Mouse (Mus musculus) forebrain, embryonic 15.5 days (tissue): Measurements from ENCODE around the gene Rasl11b. TPM values are rescaled to one million over a fixed set of nuclear protein-coding genes. Genes with fewer than 3 reads are reported as not detected.

Source experiments
- ATAC-seq: fragments of 200-750 bp; cut with Nextera tagmentation; replicated peaks from 2 replicates; pipeline ENCODE4 v1.8.0; 2017; ENCODE audit warnings: mild to moderate bottlenecking, moderate TSS enrichment, moderate library complexity
- H3K27ac ChIP-seq: fragments of 300-500 bp; sonication (generic); replicated peaks from 2 replicates; pipeline ENCODE4 v1.5.1; 2015; ENCODE audit warnings: mild to moderate bottlenecking, inconsistent platforms
- H3K27me3 ChIP-seq: fragments of 300-500 bp; sonication (generic); 2 replicates; pipeline ENCODE4 v1.6.1; 2015; ENCODE audit warnings: inconsistent platforms
- H3K36me3 ChIP-seq: fragments of 300-500 bp; sonication (generic); 2 replicates; pipeline ENCODE4 v1.6.1; 2015; ENCODE audit warnings: mild to moderate bottlenecking, inconsistent platforms
- H3K4me1 ChIP-seq: fragments of 300-500 bp; sonication (generic); 2 replicates; pipeline ENCODE4 v1.6.1; 2015; ENCODE audit warnings: inconsistent platforms
- H3K4me2 ChIP-seq: fragments of 300-500 bp; sonication (generic); replicated peaks from 2 replicates; pipeline ENCODE4 v1.6.1; 2015; ENCODE audit warnings: mild to moderate bottlenecking, inconsistent platforms
- H3K4me3 ChIP-seq: fragments of 300-500 bp; sonication (generic); 2 replicates; pipeline ENCODE4 v1.5.1; 2015; ENCODE audit warnings: mild to moderate bottlenecking, inconsistent platforms
- H3K9ac ChIP-seq: fragments of 300-500 bp; sonication (generic); replicated peaks from 2 replicates; pipeline ENCODE4 v1.6.1; 2015; ENCODE audit warnings: mild to moderate bottlenecking, inconsistent platforms
- H3K9me3 ChIP-seq: fragments of 300-500 bp; sonication (generic); 2 replicates; pipeline ENCODE4 v1.6.1; 2016; ENCODE audit warnings: inconsistent platforms
- WGBS: fragments of 180-500 bp; shearing (Covaris S2); methylation state at CpG from one replicate; pipeline ENCODE4 v1.1.7; 2015; ENCODE audit warnings: mixed read lengths; 5-methylcytosine and 5-hydroxymethylcytosine counted together
- polyA plus RNA-seq: library from polyadenylated mRNA; unstranded; fragments of >200 nt; fragmentation: Nextera tagmentation; extraction: Ambion mirVana; gene quantifications from 2 replicates; pipeline ENCODE4 v1.2.1, GENCODE M21; 2015

The Rasl11b gene
- polyA plus RNA-seq, 1 experiment from 2014 or later, result 30.9 TPM

- WGBS, result 20% methylated on average over 9 of the region's 9 CpGs
These were observed 5.0 kb upstream of the Rasl11b start for GRCm38 (mm10) chr5:74190161-74190491.

GRCm38 (mm10) chr5:74190911-74191310 is 4.2 kb upstream of the Rasl11b start:
- no peaks in the 10 kb centered on the region for H3K36me3 ChIP-seq
- no peak overlapping the region for H3K9ac ChIP-seq
- H3K27ac ChIP-seq, result no peak overlapping the region
- WGBS, result 77% methylated on average over 5 of the region's 5 CpGs
- H3K4me2 ChIP-seq, result no peak overlapping the region
- no peak for ATAC-seq
- H3K9me3 ChIP-seq, result no peaks in the 10 kb centered on the region
- no peaks in the 10 kb centered on the region for H3K27me3 ChIP-seq
- H3K4me1 ChIP-seq, result peaks cover 25% of the 10 kb centered on the region
- H3K4me3 ChIP-seq, result no peak overlapping the region

More at GRCm38 (mm10) chr5:74190161-74190491, 5.0 kb upstream of the Rasl11b start:
- no peak overlapping the region for H3K4me3 ChIP-seq
- H3K9me3 ChIP-seq, result no peaks in the 10 kb centered on the region
- no peak overlapping the region for H3K4me2 ChIP-seq
- no peaks in the 10 kb centered on the region for H3K27me3 ChIP-seq
- no peak overlapping the region for H3K27ac ChIP-seq
- ATAC-seq, result no peak
- H3K36me3 ChIP-seq, result no peaks in the 10 kb centered on the region
- H3K9ac ChIP-seq, result 0 out of 2 replicates have a peak overlapping the region, but pooled peaks have one; percentile 3
- peaks cover 19% of the 10 kb centered on the region for H3K4me1 ChIP-seq

- Histone ChIP-seq H3K4me2 (no peak overlapping the region), H3K4me1 (peaks cover 45% of the 10 kb centered on the region), H3K36me3 (no peaks in the 10 kb centered on the region), H3K9ac (no peak overlapping the region), H3K27me3 (no peaks in the 10 kb centered on the region), H3K27ac (no peak overlapping the region), H3K9me3 (no peaks in the 10 kb centered on the region), H3K4me3 (no peak overlapping the region)
- ATAC-seq, result no peak
- WGBS, result 69% methylated on average over 2 of the region's 2 CpGs
These were observed 2.1 kb upstream of the Rasl11b start for GRCm38 (mm10) chr5:74193008-74193407.

- Histone ChIP-seq H3K9me3 (no peaks in the 10 kb centered on the region), H3K4me2 (no peak overlapping the region), H3K36me3 (no peaks in the 10 kb centered on the region), H3K27ac (no peak overlapping the region), H3K27me3 (no peaks in the 10 kb centered on the region), H3K4me3 (no peak overlapping the region), H3K9ac (no peak overlapping the region), H3K4me1 (peaks cover 51% of the 10 kb centered on the region)
- 49% methylated on average over 7 of the region's 7 CpGs for WGBS
- ATAC-seq, result no peak
These were observed 1.5 kb upstream of the Rasl11b start for GRCm38 (mm10) chr5:74193626-74194025.

- H3K36me3 ChIP-seq, result no peaks in the 10 kb centered on the region
- ATAC-seq, result 0 out of 2 replicates have a peak, but pooled peaks have one; percentile 0
- H3K4me1 ChIP-seq, result peaks cover 50% of the 10 kb centered on the region
- no peaks in the 10 kb centered on the region for H3K27me3 ChIP-seq
- peak overlapping the region; percentile 92 for H3K4me3 ChIP-seq
- H3K27ac ChIP-seq, result no peak overlapping the region
- peak overlapping the region; percentile 88 for H3K9ac ChIP-seq
- peak overlapping the region; percentile 88 for H3K4me2 ChIP-seq
- 28% methylated on average over 16 of the region's 16 CpGs for WGBS
- H3K9me3 ChIP-seq, result no peaks in the 10 kb centered on the region
These were observed 852 bp upstream of the Rasl11b start for GRCm38 (mm10) chr5:74194027-74194840.

GRCm38 (mm10) chr5:74195614-74196306 is 674 bp downstream of the Rasl11b start:
- ATAC-seq, result no peak; the same call in 1 of the 2 replicates
- H3K27ac ChIP-seq, result peak overlapping the region; percentile 74
- WGBS, result under 1% methylated on average over 27 of the region's 27 CpGs
- peak overlapping the region; percentile 92 for H3K4me3 ChIP-seq
- peaks cover 38% of the 10 kb centered on the region for H3K4me1 ChIP-seq
- peak overlapping the region; percentile 88 for H3K4me2 ChIP-seq
- no peaks in the 10 kb centered on the region for H3K27me3 ChIP-seq
- H3K36me3 ChIP-seq, result no peaks in the 10 kb centered on the region
- no peaks in the 10 kb centered on the region for H3K9me3 ChIP-seq
- peak overlapping the region; percentile 88 for H3K9ac ChIP-seq

GRCm38 (mm10) chr5:74196307-74196618 is 1.2 kb downstream of the Rasl11b start:
- peak overlapping the region; percentile 88 for H3K4me2 ChIP-seq
- H3K36me3 ChIP-seq, result no peaks in the 10 kb centered on the region
- H3K4me3 ChIP-seq, result peak overlapping the region; percentile 92
- under 1% methylated on average over 4 of the region's 4 CpGs for WGBS
- ATAC-seq, result no peak
- H3K9me3 ChIP-seq, result no peaks in the 10 kb centered on the region
- peaks cover 38% of the 10 kb centered on the region for H3K4me1 ChIP-seq
- no peak overlapping the region for H3K9ac ChIP-seq
- peak overlapping the region; percentile 17; the same call in 1 of the 2 replicates for H3K27ac ChIP-seq
- no peaks in the 10 kb centered on the region for H3K27me3 ChIP-seq

GRCm38 (mm10) chr5:74197541-74198330 is 2.6 kb downstream of the Rasl11b start:
- Histone ChIP-seq H3K27ac (peak overlapping the region; percentile 31; the same call in 1 of the 2 replicates), H3K4me1 (peaks cover 38% of the 10 kb centered on the region), H3K27me3 (no peaks in the 10 kb centered on the region), H3K4me3 (no peak overlapping the region; the same call in 1 of the 2 replicates), H3K9me3 (no peaks in the 10 kb centered on the region), H3K9ac (no peak overlapping the region), H3K4me2 (peak overlapping the region; percentile 88; the same call in 1 of the 2 replicates), H3K36me3 (no peaks in the 10 kb centered on the region)
- WGBS, result 58% methylated on average over 22 of the region's 22 CpGs
- no peak for ATAC-seq

- Histone ChIP-seq H3K36me3 (no peaks in the 10 kb centered on the region), H3K4me1 (peaks cover 38% of the 10 kb centered on the region), H3K4me2 (no peak overlapping the region), H3K9me3 (no peaks in the 10 kb centered on the region), H3K27ac (no peak overlapping the region), H3K27me3 (no peaks in the 10 kb centered on the region), H3K9ac (no peak overlapping the region), H3K4me3 (no peak overlapping the region)
- 68% methylated on average over 11 of the region's 11 CpGs for WGBS
- no peak for ATAC-seq
These were observed 3.4 kb downstream of the Rasl11b start for GRCm38 (mm10) chr5:74198446-74198845.

- H3K27me3 ChIP-seq, result no peaks in the 10 kb centered on the region
- no peaks in the 10 kb centered on the region for H3K9me3 ChIP-seq
- H3K36me3 ChIP-seq, result no peaks in the 10 kb centered on the region
- H3K4me2 ChIP-seq, result no peak overlapping the region
- H3K4me3 ChIP-seq, result no peak overlapping the region
- 92% methylated on average over 13 of the region's 13 CpGs for WGBS
- no peak for ATAC-seq
- H3K9ac ChIP-seq, result no peak overlapping the region
- H3K27ac ChIP-seq, result no peak overlapping the region
- H3K4me1 ChIP-seq, result peaks cover 33% of the 10 kb centered on the region
These were observed 4.7 kb downstream of the Rasl11b start for GRCm38 (mm10) chr5:74199793-74200192.

- Histone ChIP-seq H3K27me3 (no peaks in the 10 kb centered on the region), H3K9me3 (no peaks in the 10 kb centered on the region), H3K27ac (no peak overlapping the region), H3K4me2 (no peak overlapping the region), H3K4me3 (no peak overlapping the region), H3K36me3 (no peaks in the 10 kb centered on the region), H3K4me1 (peaks cover 30% of the 10 kb centered on the region), H3K9ac (no peak overlapping the region)
- 91% methylated on average over 8 of the region's 8 CpGs for WGBS
- ATAC-seq, result no peak
These were observed 5.4 kb downstream of the Rasl11b start for GRCm38 (mm10) chr5:74200481-74200880.
